Mouse (Mus musculus) intestine, embryonic 15.5 days (tissue): ENCODE measurements at regions not wholly inside any gene's neighbourhood (a gene's known extent, or its start where the extent isn't known, plus 50 kb on each side); places are given as distances from the start of the nearest gene placed in this dataset.
"Not testable (repeated sequence)": the region's sequence is repeated elsewhere in the genome, so short reads cannot be mapped to it uniquely, and the experiment has no call there.

Source experiments
- ATAC-seq: fragments of 200-750 bp; cut with Nextera tagmentation; 2 replicates; pipeline ENCODE4 v1.8.0; 2017; ENCODE audit warnings: moderate TSS enrichment, moderate library complexity
- H3K27ac ChIP-seq: fragments of 300-500 bp; sonication (generic); 2 replicates; pipeline ENCODE4 v1.5.1; 2015; ENCODE audit warnings: mild to moderate bottlenecking, inconsistent platforms
- H3K27me3 ChIP-seq: fragments of 300-500 bp; sonication (generic); replicated peaks from 2 replicates; pipeline ENCODE4 v1.6.1; 2015; ENCODE audit warnings: inconsistent platforms
- H3K36me3 ChIP-seq: fragments of 300-500 bp; sonication (generic); 2 replicates; pipeline ENCODE4 v1.6.1; 2015; ENCODE audit warnings: inconsistent platforms
- H3K4me1 ChIP-seq: fragments of 300-500 bp; sonication (generic); replicated peaks from 2 replicates; pipeline ENCODE4 v1.6.1; 2015; ENCODE audit warnings: inconsistent platforms
- H3K4me2 ChIP-seq: fragments of 300-500 bp; sonication (generic); replicated peaks from 2 replicates; pipeline ENCODE4 v1.6.1; 2015; ENCODE audit warnings: mild to moderate bottlenecking, inconsistent platforms
- H3K4me3 ChIP-seq: fragments of 300-500 bp; sonication (generic); replicated peaks from 2 replicates; pipeline ENCODE4 v1.5.1; 2015; ENCODE audit warnings: inconsistent platforms
- H3K9ac ChIP-seq: fragments of 300-500 bp; sonication (generic); 2 replicates; pipeline ENCODE4 v1.6.1; 2015; ENCODE audit warnings: inconsistent platforms
- H3K9me3 ChIP-seq: fragments of 300-500 bp; sonication (generic); 2 replicates; pipeline ENCODE4 v1.6.1; 2016; ENCODE audit warnings: inconsistent platforms
- WGBS: fragments of 180-500 bp; shearing (Covaris S2); methylation state at CpG from one replicate; pipeline ENCODE4 v1.1.7; 2015; 5-methylcytosine and 5-hydroxymethylcytosine counted together

DNA sequence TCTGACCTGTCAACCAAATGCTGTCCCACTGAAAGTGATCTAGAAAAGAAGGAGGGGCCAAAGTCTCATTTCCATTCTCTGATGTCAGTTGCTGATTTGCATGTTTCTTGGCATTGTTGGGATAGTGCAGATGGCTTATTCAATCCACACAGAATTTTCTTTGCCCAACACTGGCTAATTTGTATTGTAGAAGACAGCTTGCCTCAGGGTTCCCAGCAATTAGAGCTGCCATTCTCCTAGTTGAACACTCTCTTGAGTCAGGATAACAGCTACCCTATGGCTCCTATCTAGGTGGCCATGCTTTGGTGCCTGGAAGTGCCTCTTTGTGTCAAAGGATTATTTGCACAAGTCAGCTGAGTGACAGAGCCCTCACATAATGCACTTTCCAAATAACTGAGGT is 569.0 kb downstream of the Lrriq3 start:
- Histone ChIP-seq H3K4me3 (no peak overlapping the region), H3K4me1 (no peaks in the 10 kb centered on the region), H3K36me3 (no peaks in the 10 kb centered on the region), H3K9ac (no peak overlapping the region), H3K27ac (no peak overlapping the region), H3K27me3 (no peaks in the 10 kb centered on the region), H3K4me2 (no peak overlapping the region), H3K9me3 (no peaks in the 10 kb centered on the region)
- ATAC-seq, result no peak

GRCm38 (mm10) chr3:155672558-155672957 is 579.3 kb downstream of the Lrriq3 start:
- WGBS, result 82% methylated on average over 1 of the region's 1 CpGs
- Histone ChIP-seq H3K9ac (no peak overlapping the region), H3K36me3 (no peaks in the 10 kb centered on the region), H3K4me2 (no peak overlapping the region), H3K4me3 (no peak overlapping the region), H3K27ac (no peak overlapping the region), H3K4me1 (no peaks in the 10 kb centered on the region), H3K27me3 (no peaks in the 10 kb centered on the region), H3K9me3 (no peaks in the 10 kb centered on the region)
- no peak for ATAC-seq

DNA sequence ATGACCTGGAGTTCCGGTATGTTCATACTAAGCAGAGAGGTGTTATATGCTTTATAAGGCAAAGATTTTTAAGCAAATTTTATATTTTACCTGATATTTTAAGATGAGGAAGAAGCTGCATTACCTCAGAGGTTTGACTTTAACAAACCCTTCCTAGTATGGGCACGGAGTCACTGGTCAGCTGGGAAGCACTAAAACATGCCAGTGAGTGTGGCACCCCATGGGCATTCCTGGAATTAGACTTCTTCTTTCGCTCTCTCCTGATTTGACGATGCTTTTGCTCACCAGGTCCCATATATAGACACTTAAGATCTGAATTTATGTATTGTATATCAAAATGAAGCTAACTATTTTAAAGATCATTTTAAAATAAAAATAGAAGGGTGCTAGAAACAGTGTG is 587.0 kb downstream of the Lrriq3 start:
- 80% methylated on average over 4 of the region's 4 CpGs for WGBS
- H3K4me2 ChIP-seq, result no peak overlapping the region
- H3K9ac ChIP-seq, result no peak overlapping the region

DNA sequence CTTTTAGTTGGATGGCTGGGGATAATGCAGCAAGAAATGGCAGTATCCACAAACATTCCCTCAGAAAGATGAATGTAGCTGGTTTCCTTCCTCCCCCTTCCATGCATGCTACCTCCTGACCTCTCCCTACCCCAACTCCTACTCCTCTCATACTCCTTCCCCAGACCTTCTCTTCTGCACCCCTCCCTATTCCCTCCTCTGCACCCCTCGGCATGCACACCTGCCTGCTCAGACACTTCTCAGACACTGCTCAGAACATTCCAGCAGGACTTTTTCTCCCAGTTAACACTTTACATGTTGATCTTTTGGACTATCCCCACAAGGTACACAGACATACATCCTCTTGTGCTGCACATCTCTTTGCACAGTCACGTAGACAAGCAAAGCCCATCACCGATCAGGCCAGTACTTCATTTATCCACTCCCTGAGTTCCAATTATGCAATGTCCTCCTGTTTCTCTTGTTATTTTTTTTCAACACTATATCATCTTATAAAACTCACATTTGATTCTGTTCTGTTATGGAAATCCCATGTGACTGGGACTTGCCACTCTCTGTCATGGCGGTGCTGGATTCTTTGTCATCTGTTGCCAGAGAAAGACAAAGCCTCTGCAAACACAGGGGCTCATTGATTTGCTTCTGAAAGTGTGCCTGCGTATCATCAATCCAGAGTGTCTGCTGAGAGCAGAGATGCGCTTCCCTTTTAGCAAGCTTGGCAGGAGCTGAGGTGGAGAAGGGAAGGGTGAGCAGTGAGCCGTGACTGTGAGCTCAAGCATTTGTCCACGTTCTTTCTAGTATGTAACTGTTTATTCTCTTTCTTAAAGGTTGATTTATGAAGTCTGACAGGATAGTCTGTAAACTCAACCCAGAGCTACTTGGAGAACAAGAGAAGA is 589.9 kb downstream of the Lrriq3 start:
- H3K4me2 ChIP-seq, result no peak overlapping the region
- H3K27ac ChIP-seq, result no peak overlapping the region
- H3K4me3 ChIP-seq, result no peak overlapping the region
- H3K27me3 ChIP-seq, result no peaks in the 10 kb centered on the region
- no peaks in the 10 kb centered on the region for H3K9me3 ChIP-seq
- H3K9ac ChIP-seq, result no peak overlapping the region
- 37% methylated on average over 8 of the region's 8 CpGs for WGBS
- H3K36me3 ChIP-seq, result no peaks in the 10 kb centered on the region
- ATAC-seq, result no peak
- no peaks in the 10 kb centered on the region for H3K4me1 ChIP-seq

More for the DNA sequence above, 587.0 kb downstream of the Lrriq3 start:
- H3K4me1 ChIP-seq, result no peaks in the 10 kb centered on the region
- H3K27me3 ChIP-seq, result no peaks in the 10 kb centered on the region
- no peak overlapping the region for H3K27ac ChIP-seq
- no peak for ATAC-seq
- H3K9me3 ChIP-seq, result no peaks in the 10 kb centered on the region
- H3K36me3 ChIP-seq, result no peaks in the 10 kb centered on the region
- H3K4me3 ChIP-seq, result no peak overlapping the region

DNA sequence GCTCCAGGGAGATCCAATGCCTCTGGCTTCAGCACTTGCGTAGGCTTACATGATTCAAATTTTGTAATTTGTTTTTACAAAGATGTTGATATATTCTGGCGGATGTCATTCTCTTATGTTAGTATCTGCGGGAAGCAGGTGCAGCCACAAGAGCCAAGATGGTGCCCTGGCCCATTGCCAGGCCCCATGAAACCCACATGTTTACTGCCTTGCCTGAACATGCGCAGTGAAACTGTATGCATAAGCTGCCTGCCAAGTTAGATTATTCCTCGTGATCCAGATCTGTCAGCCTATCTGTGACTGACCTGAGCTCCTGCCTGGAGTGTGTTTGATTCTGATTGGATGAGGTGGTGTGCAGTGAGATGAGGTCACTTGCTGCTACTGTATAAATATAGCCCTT is 595.1 kb downstream of the Lrriq3 start:
- Histone ChIP-seq H3K4me1 (no peaks in the 10 kb centered on the region), H3K9ac (no peak overlapping the region), H3K9me3 (no peaks in the 10 kb centered on the region), H3K36me3 (no peaks in the 10 kb centered on the region), H3K27ac (no peak overlapping the region), H3K4me2 (no peak overlapping the region), H3K27me3 (no peaks in the 10 kb centered on the region), H3K4me3 (no peak overlapping the region)
- no peak for ATAC-seq
- 78% methylated on average over 5 of the region's 5 CpGs for WGBS

DNA sequence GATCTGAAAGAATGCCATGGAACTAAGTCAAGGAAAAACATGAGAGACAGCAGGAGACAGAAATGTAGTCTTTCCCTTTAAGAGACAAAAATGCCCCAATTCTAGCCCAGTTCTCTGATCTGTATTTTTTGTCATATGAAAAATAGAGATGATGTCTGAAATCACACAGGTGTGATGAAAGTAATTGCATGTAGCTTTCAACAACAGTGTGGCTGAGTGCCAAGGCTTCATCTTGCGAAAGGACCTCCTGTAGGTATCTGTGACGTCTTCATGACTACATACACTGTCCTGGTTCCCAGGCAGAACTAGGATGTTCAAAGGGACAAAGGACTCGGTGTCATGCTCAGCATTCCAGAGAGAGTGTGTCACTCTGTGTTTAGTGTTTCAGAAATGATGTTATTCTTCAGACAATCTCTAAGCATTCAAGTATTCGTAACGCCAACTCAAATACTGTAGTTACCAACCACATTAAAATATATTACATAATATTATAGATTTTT is 629.8 kb downstream of the Lrriq3 start:
- H3K4me1 ChIP-seq, result no peaks in the 10 kb centered on the region
- no peak for ATAC-seq
- H3K36me3 ChIP-seq, result no peaks in the 10 kb centered on the region
- H3K27me3 ChIP-seq, result no peaks in the 10 kb centered on the region
- WGBS, result 81% methylated on average over 5 of the region's 5 CpGs
- H3K9me3 ChIP-seq, result no peaks in the 10 kb centered on the region
- H3K9ac ChIP-seq, result no peak overlapping the region
- H3K4me2 ChIP-seq, result no peak overlapping the region
- H3K27ac ChIP-seq, result no peak overlapping the region
- no peak overlapping the region for H3K4me3 ChIP-seq

- Histone ChIP-seq H3K36me3 (no peaks in the 10 kb centered on the region), H3K27me3 (no peaks in the 10 kb centered on the region), H3K9ac (no peak overlapping the region), H3K4me2 (no peak overlapping the region), H3K4me3 (no peak overlapping the region), H3K4me1 (no peaks in the 10 kb centered on the region), H3K9me3 (no peaks in the 10 kb centered on the region), H3K27ac (no peak overlapping the region)
- ATAC-seq, result no peak
- 83% methylated on average over 2 of the region's 2 CpGs for WGBS
These were observed 649.2 kb downstream of the Lrriq3 start for GRCm38 (mm10) chr3:155742421-155742820.

- not testable (repeated sequence) for H3K9ac ChIP-seq, H3K27me3 ChIP-seq, H3K4me3 ChIP-seq, H3K27ac ChIP-seq, H3K36me3 ChIP-seq, H3K9me3 ChIP-seq, H3K4me1 ChIP-seq, ATAC-seq, H3K4me2 ChIP-seq
- WGBS, result 28% methylated on average over 1 of the region's 1 CpGs
These were observed 653.4 kb downstream of the Lrriq3 start for GRCm38 (mm10) chr3:155746601-155747000.

DNA sequence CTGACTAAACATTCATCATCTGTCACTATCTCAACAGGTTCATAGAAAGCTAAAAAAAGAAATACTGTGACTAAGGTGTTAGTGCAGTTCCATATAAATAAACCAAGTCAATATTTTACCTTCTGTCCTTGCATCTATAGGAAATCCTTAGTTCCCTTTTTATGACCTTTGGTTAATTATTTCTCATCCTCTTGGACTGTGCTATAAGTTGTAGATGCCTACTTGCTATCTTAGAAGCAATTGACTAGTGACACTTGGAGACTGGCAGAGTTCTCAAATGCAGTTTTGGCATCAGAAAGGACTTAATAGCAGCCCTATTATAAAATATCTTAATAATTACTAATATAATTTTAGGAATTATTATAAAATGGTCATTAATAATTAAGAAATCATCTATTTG is 654.3 kb downstream of the Lrriq3 start:
- H3K9ac ChIP-seq, result no peak overlapping the region
- no peaks in the 10 kb centered on the region for H3K4me1 ChIP-seq
- peak; percentile 79 for ATAC-seq
- no peak overlapping the region for H3K4me2 ChIP-seq
- no peak overlapping the region for H3K4me3 ChIP-seq
- H3K27ac ChIP-seq, result no peak overlapping the region
- no peaks in the 10 kb centered on the region for H3K36me3 ChIP-seq
- H3K27me3 ChIP-seq, result no peaks in the 10 kb centered on the region
- H3K9me3 ChIP-seq, result no peaks in the 10 kb centered on the region

DNA sequence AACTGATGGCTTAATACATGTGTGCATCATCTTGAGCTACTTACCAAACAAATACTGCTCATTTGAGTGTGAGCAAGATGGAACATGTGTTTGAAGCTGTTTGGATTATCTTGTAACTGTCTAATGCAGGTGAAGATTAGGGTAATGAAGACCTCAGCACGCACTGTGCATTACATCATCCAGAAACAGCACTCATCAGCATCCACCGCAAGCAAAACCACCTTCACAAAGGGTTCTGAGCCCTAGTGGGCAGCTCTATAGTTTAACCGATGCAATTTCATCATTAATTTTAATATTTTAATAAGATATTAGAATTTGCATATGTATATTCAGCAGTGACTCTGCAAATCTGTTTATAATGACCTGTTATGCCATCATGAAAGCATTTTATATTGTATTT is 664.1 kb downstream of the Lrriq3 start:
- no peaks in the 10 kb centered on the region for H3K36me3 ChIP-seq
- H3K4me3 ChIP-seq, result no peak overlapping the region
- no peak for ATAC-seq
- H3K9me3 ChIP-seq, result no peaks in the 10 kb centered on the region
- no peak overlapping the region for H3K27ac ChIP-seq
- no peak overlapping the region for H3K4me2 ChIP-seq
- H3K27me3 ChIP-seq, result no peaks in the 10 kb centered on the region
- no peaks in the 10 kb centered on the region for H3K4me1 ChIP-seq
- 89% methylated on average over 3 of the region's 3 CpGs for WGBS
- no peak overlapping the region for H3K9ac ChIP-seq

GRCm38 (mm10) chr3:155776019-155776418 is 682.8 kb downstream of the Lrriq3 start:
- H3K27ac ChIP-seq, result no peak overlapping the region
- no peak for ATAC-seq
- H3K36me3 ChIP-seq, result no peaks in the 10 kb centered on the region
- H3K9me3 ChIP-seq, result no peaks in the 10 kb centered on the region
- no peaks in the 10 kb centered on the region for H3K4me1 ChIP-seq
- H3K9ac ChIP-seq, result no peak overlapping the region
- H3K27me3 ChIP-seq, result no peaks in the 10 kb centered on the region
- 87% methylated on average over 1 of the region's 1 CpGs for WGBS
- H3K4me2 ChIP-seq, result no peak overlapping the region
- no peak overlapping the region for H3K4me3 ChIP-seq

- H3K4me2 ChIP-seq, result no peak overlapping the region
- 60% methylated on average over 1 of the region's 1 CpGs for WGBS
- no peaks in the 10 kb centered on the region for H3K4me1 ChIP-seq
- no peak overlapping the region for H3K27ac ChIP-seq
- H3K27me3 ChIP-seq, result no peaks in the 10 kb centered on the region
- H3K9me3 ChIP-seq, result no peaks in the 10 kb centered on the region
- no peaks in the 10 kb centered on the region for H3K36me3 ChIP-seq
- no peak overlapping the region for H3K9ac ChIP-seq
- no peak overlapping the region for H3K4me3 ChIP-seq
- peak; percentile 93 for ATAC-seq
These were observed 683.8 kb downstream of the Lrriq3 start for GRCm38 (mm10) chr3:155777025-155777424.

DNA sequence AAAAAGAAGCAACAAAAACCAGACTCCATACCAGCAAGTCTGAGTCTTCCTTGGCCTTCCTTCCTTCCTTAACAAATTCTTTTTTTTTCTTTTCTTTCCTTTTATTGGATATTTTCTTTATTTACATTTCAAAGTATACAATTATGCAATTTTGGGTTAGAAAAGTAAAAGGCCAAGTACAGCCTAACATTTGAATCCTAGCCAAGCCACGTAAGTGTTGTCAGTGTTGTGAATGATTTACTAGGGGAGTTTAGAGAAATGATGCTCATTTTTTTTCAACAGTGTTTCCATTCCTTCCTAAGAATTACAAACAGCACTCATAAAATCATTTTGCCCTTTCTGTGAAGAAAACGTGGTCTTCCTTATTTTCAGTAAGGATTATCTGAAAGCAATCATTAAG is 722.5 kb downstream of the Lrriq3 start:
- Histone ChIP-seq H3K9ac (no peak overlapping the region), H3K4me1 (no peaks in the 10 kb centered on the region), H3K4me2 (no peak overlapping the region), H3K27ac (no peak overlapping the region), H3K27me3 (no peaks in the 10 kb centered on the region), H3K9me3 (no peaks in the 10 kb centered on the region), H3K36me3 (no peaks in the 10 kb centered on the region), H3K4me3 (no peak overlapping the region)
- WGBS, result 28% methylated on average over 2 of the region's 2 CpGs
- no peak for ATAC-seq
